Mouse (Mus musculus) lung, postnatal 0 days (tissue): Measurements from ENCODE around the gene Rin1.

Experiments used
- CTCF ChIP-seq: IDR thresholded peaks from 2 replicates; pipeline ENCODE4 v1.5.1; 2016; ENCODE audit warnings: antibody characterized with exemption, mild to moderate bottlenecking
- EP300 ChIP-seq: IDR thresholded peaks from 2 replicates; pipeline ENCODE4 v1.6.1; 2016; ENCODE audit warnings: antibody characterized with exemption, mild to moderate bottlenecking, control low read depth

GRCm38 (mm10) chr19:5062446-5062845 lies 12.2 kb downstream of the Rin1 start:
- TF ChIP-seq CTCF, result no peak
- no peak for TF ChIP-seq EP300
